Mouse (Mus musculus) G1E (cell line): ENCODE results near the gene Spink2. TPM values are rescaled to one million over a fixed set of nuclear protein-coding genes. Genes with fewer than 3 reads are reported as not detected.

Experiments
- ATAC-seq: 2 replicates; pipeline ENCODE4 v1.8.0; 2016; ENCODE audit warnings: mild to moderate bottlenecking; ENCODE audit not compliant: insufficient number of reproducible peaks, poor library complexity, low FRiP score, severe bottlenecking; ENCODE audit errors: extremely low read depth
- DNase-seq: peaks from one replicate; pipeline ENCODE4 v3.0.0; 2012; ENCODE audit warnings: low spot score
- H3K27me3 ChIP-seq: 2 replicates; pipeline ENCODE4 v1.6.1; 2012; ENCODE audit warnings: mild to moderate bottlenecking, low read length, inconsistent platforms; ENCODE audit not compliant: insufficient read depth
- H3K36me3 ChIP-seq: replicated peaks from 2 replicates; pipeline ENCODE3; 2012; ENCODE audit warnings: mild to moderate bottlenecking, inconsistent platforms
- H3K4me1 ChIP-seq: 2 replicates; pipeline ENCODE4 v1.6.1; 2012; ENCODE audit warnings: low read depth, low read length, inconsistent platforms, mixed read lengths; ENCODE audit not compliant: insufficient read depth
- H3K4me3 ChIP-seq: 2 replicates; pipeline ENCODE4 v1.5.1; 2012; ENCODE audit warnings: low read depth, mild to moderate bottlenecking, inconsistent platforms, low read length, moderate library complexity, mixed read lengths
- H3K9me3 ChIP-seq: replicated peaks from 2 replicates; pipeline ENCODE4 v1.6.1; 2012; ENCODE audit warnings: inconsistent platforms
- CTCF ChIP-seq: IDR thresholded peaks from 2 replicates; pipeline ENCODE4 v1.5.1; 2012; ENCODE audit warnings: low read depth, low read length, inconsistent platforms, mixed read lengths
- GATA1 ChIP-seq: IDR thresholded peaks from 2 replicates; pipeline ENCODE4 v1.6.1; 2012; ENCODE audit warnings: borderline replicate concordance, low read length, inconsistent platforms, mixed read lengths
- GATA2 ChIP-seq: IDR thresholded peaks from 2 replicates; pipeline ENCODE4 v1.6.1; 2012; ENCODE audit warnings: low read depth, low read length, inconsistent platforms, borderline replicate concordance
- POLR2AphosphoS5 ChIP-seq: IDR thresholded peaks from 2 replicates; pipeline ENCODE4 v1.6.1; 2012; ENCODE audit warnings: low read depth, low read length, inconsistent platforms; ENCODE audit not compliant: insufficient replicate concordance
- TAL1 ChIP-seq: conservative IDR thresholded peaks from 2 replicates; pipeline ENCODE4 v1.6.1; 2012; ENCODE audit warnings: low read depth, low read length, inconsistent platforms, mixed read lengths
- polyA plus RNA-seq: library from polyadenylated mRNA; stranded (reverse); fragments of >175 nt; gene quantifications from 2 replicates; pipeline ENCODE4 v1.2.3, GENCODE M21; 2012
- total RNA-seq, 2 experiments: library from RNA; stranded (forward) in 1 of 2; stranded (reverse) in 1 of 2; fragments of 200-1000 nt in 1 of 2; fragments of >200 nt in 1 of 2; fragmentation: Nextera tagmentation in 1 of 2; gene quantifications; 2 replicates each; pipeline ENCODE4 v1.2.3; 2014 to 2017

The Spink2 gene
- total and polyA plus RNA-seq, 3 experiments, result not detected

DNA sequence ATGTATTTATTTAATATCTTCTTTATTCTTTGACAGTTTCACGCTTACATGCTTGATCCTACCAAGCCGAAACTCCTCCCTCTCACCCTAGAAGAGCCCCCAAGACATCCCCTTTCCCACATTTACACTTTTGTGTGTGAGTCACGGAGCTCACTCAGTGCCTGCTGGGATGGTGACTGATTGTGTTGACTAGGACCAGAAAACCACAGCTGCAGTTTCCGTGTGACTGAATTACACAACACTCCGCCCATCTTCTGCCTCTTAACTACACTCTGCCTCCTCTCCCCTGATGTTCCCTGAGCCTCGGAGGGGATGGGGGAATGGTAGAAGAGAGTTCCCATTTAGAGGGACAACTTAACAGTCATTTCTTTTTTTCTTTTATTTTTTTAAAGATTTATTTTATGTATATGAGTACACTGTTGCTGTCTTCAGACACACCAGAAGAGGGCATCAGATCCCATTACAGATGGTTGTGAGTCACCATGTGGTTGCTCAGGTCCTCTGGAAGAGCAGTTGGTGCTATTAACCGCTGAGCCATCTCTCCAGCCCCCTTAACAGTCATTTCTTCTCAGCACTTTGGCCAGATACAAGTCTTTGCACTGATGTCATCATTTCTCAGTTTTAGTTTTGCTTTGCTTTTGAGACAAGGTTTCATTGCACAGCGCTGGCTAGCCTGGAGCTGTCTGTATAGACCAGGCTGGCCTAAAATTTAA, 41.0 kb upstream of the Spink2 start:
- H3K4me3 ChIP-seq, result no peak overlapping the region
- ATAC-seq, result no peak
- peaks cover 4% of the 10 kb centered on the region; the same call in 1 of the 2 replicates for H3K4me1 ChIP-seq
- H3K9me3 ChIP-seq, result no peaks in the 10 kb centered on the region
- H3K36me3 ChIP-seq, result no peaks in the 10 kb centered on the region
- TF ChIP-seq TAL1 (no peak), GATA1 (no peak), CTCF (no peak), POLR2AphosphoS5 (no peak), GATA2 (no peak)
- DNase-seq, result no peak
- peaks cover 18% of the 10 kb centered on the region for H3K27me3 ChIP-seq

DNA sequence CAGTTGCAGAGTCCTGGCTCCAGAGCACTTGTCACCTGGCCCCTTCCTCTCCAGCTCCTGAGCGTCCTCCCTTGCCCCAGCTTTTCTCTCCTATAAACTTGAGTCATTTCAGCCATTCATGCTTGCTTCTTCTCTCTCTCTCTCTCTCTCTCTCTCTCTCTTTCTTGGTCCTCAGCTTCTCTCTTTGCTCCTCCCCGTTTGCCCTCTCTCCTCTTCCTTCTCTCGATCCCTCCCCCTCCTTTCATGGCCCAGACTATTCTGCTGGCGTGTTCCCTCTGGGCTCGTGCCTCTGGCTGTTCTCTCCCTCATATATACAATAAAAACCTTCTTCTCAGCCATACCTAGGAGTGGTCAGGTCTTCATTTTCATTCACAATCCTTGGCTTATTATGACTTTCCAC, 40.4 kb upstream of the Spink2 start:
- Histone ChIP-seq H3K36me3 (no peaks in the 10 kb centered on the region), H3K9me3 (no peaks in the 10 kb centered on the region), H3K4me3 (no peak overlapping the region), H3K27me3 (peaks cover 20% of the 10 kb centered on the region), H3K4me1 (peaks cover 4% of the 10 kb centered on the region; the same call in 1 of the 2 replicates)
- DNase-seq (no peak), ATAC-seq (no peak)
- TF ChIP-seq GATA2, result no peak
- no peak for TF ChIP-seq TAL1
- no peak for TF ChIP-seq POLR2AphosphoS5
- TF ChIP-seq CTCF, result no peak
- TF ChIP-seq GATA1, result no peak

DNA sequence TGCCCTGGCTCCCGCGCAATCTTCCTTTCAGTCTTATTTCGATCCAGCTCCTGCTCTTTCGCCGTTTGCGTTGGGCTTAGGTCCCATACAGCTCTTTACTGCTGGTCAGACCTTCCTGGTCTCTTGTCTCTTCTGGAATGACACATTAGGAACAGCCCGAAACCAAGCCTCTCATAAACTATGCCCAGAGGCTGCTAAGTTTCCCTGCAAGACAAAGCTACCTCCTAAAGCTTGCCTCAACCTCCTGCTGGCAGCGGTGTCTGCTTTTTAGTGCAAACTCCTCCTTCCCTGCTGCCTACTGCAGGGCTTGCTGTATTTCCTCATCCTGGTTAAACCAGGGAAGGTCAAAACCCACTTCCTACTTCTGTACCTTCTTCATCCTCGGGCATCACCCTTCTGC, 38.8 kb upstream of the Spink2 start:
- no peaks in the 10 kb centered on the region for H3K9me3 ChIP-seq
- DNase-seq (no peak), ATAC-seq (no peak)
- peaks cover 23% of the 10 kb centered on the region for H3K27me3 ChIP-seq
- peaks cover 4% of the 10 kb centered on the region; the same call in 1 of the 2 replicates for H3K4me1 ChIP-seq
- H3K4me3 ChIP-seq, result no peak overlapping the region
- no peaks in the 10 kb centered on the region for H3K36me3 ChIP-seq
- TF ChIP-seq POLR2AphosphoS5 (no peak), CTCF (no peak), GATA1 (no peak), GATA2 (no peak), TAL1 (no peak)

DNA sequence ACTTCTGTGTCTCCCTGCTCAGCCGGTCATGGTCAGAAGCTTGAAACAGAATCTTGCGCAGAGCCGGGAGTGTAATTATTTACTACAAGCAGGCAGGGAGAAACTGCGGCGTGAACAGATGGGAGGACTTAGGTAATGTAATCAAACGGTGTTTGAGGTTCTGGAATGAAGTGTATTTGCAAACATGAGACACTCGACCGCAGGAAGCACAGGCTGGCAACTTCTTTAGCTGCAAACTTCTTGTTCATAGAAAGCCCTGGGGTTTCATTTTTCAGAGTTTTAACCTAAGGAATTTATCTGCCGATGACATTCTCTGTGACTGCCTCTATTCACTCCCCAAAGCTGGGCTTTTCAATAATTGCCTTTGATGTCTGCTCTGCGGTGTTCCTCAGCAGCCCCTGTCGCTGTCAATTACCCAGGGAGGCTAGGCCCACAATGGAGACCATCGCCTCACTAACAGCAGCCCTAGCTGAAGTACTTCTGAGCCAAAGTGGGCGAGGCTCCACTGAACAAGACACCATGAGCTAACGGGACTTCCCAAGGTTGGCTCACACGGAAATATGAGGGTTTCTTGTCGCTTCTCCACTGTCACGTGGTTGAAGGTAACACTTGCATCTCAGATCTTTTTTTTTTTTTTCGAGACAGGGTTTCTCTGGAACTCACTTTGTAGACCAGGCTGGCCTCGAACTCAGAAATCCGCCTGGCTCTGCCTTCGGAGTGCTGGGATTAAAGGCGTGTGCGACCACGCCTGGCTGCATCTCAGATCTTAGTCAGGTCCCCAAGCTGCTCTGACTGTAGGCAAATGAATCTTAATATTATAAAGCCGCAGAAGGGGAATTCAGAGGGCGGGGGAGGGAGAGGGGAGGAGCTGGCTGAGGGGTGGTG, 34.8 kb upstream of the Spink2 start:
- TF ChIP-seq TAL1, result no peak
- no peak for TF ChIP-seq POLR2AphosphoS5
- TF ChIP-seq GATA1, result no peak
- no peak for TF ChIP-seq CTCF
- TF ChIP-seq GATA2, result no peak
- no peak for DNase-seq
- Histone ChIP-seq H3K9me3 (no peaks in the 10 kb centered on the region), H3K36me3 (no peaks in the 10 kb centered on the region), H3K27me3 (peaks cover 22% of the 10 kb centered on the region), H3K4me1 (no peaks in the 10 kb centered on the region), H3K4me3 (no peak overlapping the region)
- ATAC-seq, result no peak

DNA sequence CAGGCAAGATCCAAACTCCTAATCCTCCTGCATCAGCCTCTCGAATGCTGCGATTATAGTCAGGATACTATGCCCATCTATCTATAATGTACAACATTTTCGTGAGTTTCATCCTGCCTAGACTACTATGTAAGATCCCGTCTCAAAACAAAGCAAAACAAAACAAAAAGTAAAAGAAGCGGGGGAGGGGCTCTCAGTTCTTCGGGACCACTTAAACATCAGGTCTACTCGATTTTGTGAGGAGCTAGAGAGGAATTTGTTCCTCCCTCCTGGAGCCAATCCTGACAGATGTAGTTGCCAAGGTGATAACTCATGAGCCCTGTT, 34.2 kb upstream of the Spink2 start:
- no peak for TF ChIP-seq GATA2
- TF ChIP-seq CTCF, result no peak
- TF ChIP-seq GATA1, result no peak
- no peak for TF ChIP-seq TAL1
- no peak for TF ChIP-seq POLR2AphosphoS5
- H3K4me1 ChIP-seq, result no peaks in the 10 kb centered on the region
- no peaks in the 10 kb centered on the region for H3K36me3 ChIP-seq
- ATAC-seq (no peak), DNase-seq (no peak)
- no peaks in the 10 kb centered on the region for H3K9me3 ChIP-seq
- no peak overlapping the region for H3K4me3 ChIP-seq
- H3K27me3 ChIP-seq, result peaks cover 20% of the 10 kb centered on the region
